Mouse (Mus musculus) hindbrain, embryonic 15.5 days (tissue): ENCODE data around the gene Camta1. TPM values are rescaled to one million over a fixed set of nuclear protein-coding genes. Genes with fewer than 3 reads are reported as not detected.

Experiments
- ATAC-seq: fragments of 200-750 bp; cut with Nextera tagmentation; 2 replicates; pipeline ENCODE4 v1.8.0; 2017; ENCODE audit warnings: low read depth, moderate number of reproducible peaks, moderate TSS enrichment; ENCODE audit not compliant: low FRiP score
- H3K27ac ChIP-seq: fragments of 300-500 bp; sonication (generic); replicated peaks from 2 replicates; pipeline ENCODE4 v1.5.1; 2015; ENCODE audit warnings: mild to moderate bottlenecking, inconsistent platforms
- H3K27me3 ChIP-seq: fragments of 300-500 bp; sonication (generic); 2 replicates; pipeline ENCODE4 v1.6.1; 2015; ENCODE audit warnings: control low read depth, inconsistent platforms
- H3K36me3 ChIP-seq: fragments of 300-500 bp; sonication (generic); 2 replicates; pipeline ENCODE4 v1.6.1; 2015; ENCODE audit warnings: control low read depth, inconsistent platforms
- H3K4me1 ChIP-seq: fragments of 300-500 bp; sonication (generic); replicated peaks from 2 replicates; pipeline ENCODE4 v1.6.1; 2015; ENCODE audit warnings: control low read depth, inconsistent platforms
- H3K4me2 ChIP-seq: fragments of 300-500 bp; sonication (generic); 2 replicates; pipeline ENCODE4 v1.6.1; 2015; ENCODE audit warnings: moderate library complexity, mild to moderate bottlenecking, inconsistent platforms
- H3K4me3 ChIP-seq: fragments of 300-500 bp; sonication (generic); 2 replicates; pipeline ENCODE4 v1.5.1; 2015; ENCODE audit warnings: mild to moderate bottlenecking, inconsistent platforms
- H3K9ac ChIP-seq: fragments of 300-500 bp; sonication (generic); 2 replicates; pipeline ENCODE4 v1.6.1; 2015; ENCODE audit warnings: inconsistent platforms
- H3K9me3 ChIP-seq: fragments of 300-500 bp; sonication (generic); 2 replicates; pipeline ENCODE4 v1.6.1; 2016; ENCODE audit warnings: control low read depth, inconsistent platforms
- WGBS: fragments of 180-500 bp; shearing (Covaris S2); methylation state at CpG from one replicate; pipeline ENCODE4 v1.1.7; 2015; 5-methylcytosine and 5-hydroxymethylcytosine counted together
- polyA plus RNA-seq: library from polyadenylated mRNA; unstranded; fragments of >200 nt; fragmentation: Nextera tagmentation; extraction: Ambion mirVana; gene quantifications from 2 replicates; pipeline ENCODE4 v1.2.1, GENCODE M21; 2015

Camta1 gene
- polyA plus RNA-seq, 1 experiment from 2014 or later: 150 TPM

DNA sequence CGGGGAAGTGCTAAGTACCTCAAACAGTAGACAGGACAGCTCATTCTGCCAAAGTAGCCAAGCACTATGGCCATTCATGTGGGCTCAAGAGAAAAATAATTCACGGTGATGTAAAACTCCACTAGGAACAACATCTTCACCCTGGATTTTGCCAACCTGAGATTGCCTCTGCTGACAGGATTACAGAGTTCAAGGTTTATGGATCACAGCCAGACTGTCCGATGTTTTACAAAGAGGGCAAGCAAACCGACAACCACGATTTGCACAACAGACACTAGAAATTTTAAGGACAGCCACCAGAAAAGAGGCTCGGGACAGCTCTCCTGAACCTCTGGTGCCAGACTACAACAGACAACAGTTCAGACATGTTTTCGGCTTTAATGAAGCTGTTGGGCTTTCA is 86.2 kb downstream of the Camta1 start:
- ATAC-seq: no peak
- 87% methylated on average over 7 of the region's 7 CpGs for WGBS
- H3K36me3 ChIP-seq: no peaks in the 10 kb centered on the region
- no peak overlapping the region for H3K4me3 ChIP-seq
- H3K4me1 ChIP-seq: peaks cover 30% of the 10 kb centered on the region
- no peaks in the 10 kb centered on the region for H3K27me3 ChIP-seq
- H3K9me3 ChIP-seq: no peaks in the 10 kb centered on the region
- H3K9ac ChIP-seq: no peak overlapping the region
- H3K4me2 ChIP-seq: no peak overlapping the region
- H3K27ac ChIP-seq: no peak overlapping the region

DNA sequence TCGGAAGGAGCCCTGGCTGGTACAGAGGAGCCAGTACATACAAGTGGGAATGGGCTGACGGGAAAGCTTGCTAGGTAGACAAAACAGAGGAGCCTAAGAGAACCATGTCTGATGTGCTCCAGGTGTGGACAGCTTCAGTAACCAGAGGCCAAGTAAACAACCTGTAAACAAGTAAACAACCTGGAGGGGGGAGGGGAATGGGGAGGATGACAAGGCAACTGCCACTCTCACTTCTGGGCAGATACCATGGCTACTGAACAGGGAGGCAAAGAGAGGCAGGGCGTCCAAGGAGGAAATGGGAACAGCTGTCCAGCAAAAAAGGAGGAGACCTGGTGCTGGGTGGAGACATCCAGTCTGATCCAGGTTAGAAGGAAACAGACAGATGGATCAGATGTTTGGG is 88.0 kb downstream of the Camta1 start:
- H3K4me1 ChIP-seq: peaks cover 35% of the 10 kb centered on the region
- no peak overlapping the region for H3K4me2 ChIP-seq
- H3K27ac ChIP-seq: no peak overlapping the region
- no peaks in the 10 kb centered on the region for H3K36me3 ChIP-seq
- H3K9ac ChIP-seq: no peak overlapping the region
- no peak for ATAC-seq
- no peak overlapping the region for H3K4me3 ChIP-seq
- no peaks in the 10 kb centered on the region for H3K9me3 ChIP-seq
- 86% methylated on average over 3 of the region's 3 CpGs for WGBS
- H3K27me3 ChIP-seq: no peaks in the 10 kb centered on the region

- no peaks in the 10 kb centered on the region for H3K27me3 ChIP-seq
- no peak overlapping the region for H3K27ac ChIP-seq
- 96% methylated on average over 5 of the region's 5 CpGs for WGBS
- no peaks in the 10 kb centered on the region for H3K36me3 ChIP-seq
- no peak overlapping the region for H3K4me2 ChIP-seq
- no peaks in the 10 kb centered on the region for H3K9me3 ChIP-seq
- H3K9ac ChIP-seq: no peak overlapping the region
- no peak overlapping the region for H3K4me3 ChIP-seq
- H3K4me1 ChIP-seq: peaks cover 31% of the 10 kb centered on the region
- ATAC-seq: no peak
These were observed 88.7 kb downstream of the Camta1 start for GRCm38 (mm10) chr4:151773007-151773406.

- H3K27me3 ChIP-seq: no peaks in the 10 kb centered on the region
- no peak overlapping the region for H3K4me2 ChIP-seq
- H3K4me1 ChIP-seq: peaks cover 32% of the 10 kb centered on the region
- no peaks in the 10 kb centered on the region for H3K9me3 ChIP-seq
- H3K9ac ChIP-seq: no peak overlapping the region
- H3K4me3 ChIP-seq: no peak overlapping the region
- WGBS: 48% methylated on average over 5 of the region's 5 CpGs
- H3K27ac ChIP-seq: peak overlapping the region; percentile 50; the same call in 1 of the 2 replicates
- no peaks in the 10 kb centered on the region for H3K36me3 ChIP-seq
- ATAC-seq: no peak
These were observed 91.0 kb downstream of the Camta1 start for GRCm38 (mm10) chr4:151770697-151771096.

DNA sequence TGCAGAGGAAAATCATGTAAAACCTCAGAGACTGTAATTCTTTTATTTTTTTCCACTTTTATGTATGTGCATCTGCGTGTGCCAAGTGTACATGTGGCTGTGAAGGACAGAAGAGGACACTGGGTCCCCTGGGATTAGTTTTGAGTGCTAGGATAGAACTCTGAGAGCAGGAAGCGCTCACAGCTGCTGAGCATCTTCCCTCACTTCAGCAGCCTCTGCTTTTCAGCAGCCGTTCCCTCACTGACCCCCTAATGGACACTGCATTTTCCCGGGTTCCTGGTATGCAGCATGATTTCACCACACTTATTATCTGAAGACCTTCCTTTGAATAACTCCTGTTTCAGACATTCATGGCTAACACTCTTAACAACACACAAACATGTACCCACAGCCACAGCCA is 93.9 kb downstream of the Camta1 start:
- H3K27me3 ChIP-seq: no peaks in the 10 kb centered on the region
- no peak overlapping the region for H3K4me2 ChIP-seq
- no peak overlapping the region for H3K27ac ChIP-seq
- ATAC-seq: no peak
- H3K9ac ChIP-seq: no peak overlapping the region
- no peaks in the 10 kb centered on the region for H3K9me3 ChIP-seq
- 66% methylated on average over 4 of the region's 4 CpGs for WGBS
- no peak overlapping the region for H3K4me3 ChIP-seq
- H3K4me1 ChIP-seq: peaks cover 42% of the 10 kb centered on the region
- no peaks in the 10 kb centered on the region for H3K36me3 ChIP-seq

- Histone ChIP-seq H3K27ac (no peak overlapping the region), H3K9me3 (no peaks in the 10 kb centered on the region), H3K36me3 (no peaks in the 10 kb centered on the region), H3K27me3 (no peaks in the 10 kb centered on the region), H3K4me1 (peaks cover 42% of the 10 kb centered on the region), H3K9ac (no peak overlapping the region), H3K4me2 (no peak overlapping the region), H3K4me3 (no peak overlapping the region)
- no peak for ATAC-seq
- 86% methylated on average over 8 of the region's 8 CpGs for WGBS
These were observed 94.3 kb downstream of the Camta1 start for GRCm38 (mm10) chr4:151767361-151767760.

GRCm38 (mm10) chr4:151765376-151765775 is 96.3 kb downstream of the Camta1 start:
- H3K27ac ChIP-seq: no peak overlapping the region
- no peaks in the 10 kb centered on the region for H3K27me3 ChIP-seq
- H3K4me3 ChIP-seq: no peak overlapping the region
- H3K4me1 ChIP-seq: peaks cover 31% of the 10 kb centered on the region
- no peak overlapping the region for H3K4me2 ChIP-seq
- H3K9ac ChIP-seq: no peak overlapping the region
- no peaks in the 10 kb centered on the region for H3K9me3 ChIP-seq
- WGBS: 32% methylated on average over 4 of the region's 4 CpGs
- peak; percentile 58 for ATAC-seq
- no peaks in the 10 kb centered on the region for H3K36me3 ChIP-seq

- Histone ChIP-seq H3K36me3 (no peaks in the 10 kb centered on the region), H3K27ac (no peak overlapping the region), H3K9ac (no peak overlapping the region), H3K4me2 (no peak overlapping the region), H3K4me3 (no peak overlapping the region), H3K4me1 (peaks cover 26% of the 10 kb centered on the region), H3K9me3 (no peaks in the 10 kb centered on the region), H3K27me3 (no peaks in the 10 kb centered on the region)
- ATAC-seq: no peak
- WGBS: 50% methylated on average over 6 of the region's 6 CpGs
These were observed 97.7 kb downstream of the Camta1 start for GRCm38 (mm10) chr4:151763928-151764327.

DNA sequence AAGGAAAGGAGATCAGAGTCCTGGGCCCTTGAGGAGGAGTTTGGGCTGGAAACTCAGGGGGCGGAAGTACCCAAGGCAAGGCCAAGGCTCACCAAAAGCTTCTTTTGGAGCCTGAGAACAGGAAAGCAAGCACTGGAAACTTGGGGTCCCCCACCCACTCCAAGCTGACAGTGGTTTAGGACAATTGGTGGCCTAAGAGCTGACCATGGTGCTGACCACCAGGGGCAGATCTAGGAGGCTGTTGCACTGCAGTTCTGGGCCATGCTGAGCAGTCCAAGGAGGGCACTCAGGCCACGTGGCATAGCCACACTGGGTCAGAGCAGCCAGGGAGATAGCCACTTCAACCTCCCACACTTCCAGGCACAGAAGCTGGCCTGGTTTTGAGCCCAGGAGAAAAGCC is 102.6 kb downstream of the Camta1 start:
- Histone ChIP-seq H3K4me1 (peaks cover 15% of the 10 kb centered on the region; the same call in 1 of the 2 replicates), H3K27ac (no peak overlapping the region), H3K36me3 (no peaks in the 10 kb centered on the region), H3K9ac (no peak overlapping the region), H3K9me3 (no peaks in the 10 kb centered on the region), H3K4me2 (no peak overlapping the region), H3K4me3 (no peak overlapping the region), H3K27me3 (no peaks in the 10 kb centered on the region)
- no peak for ATAC-seq
- 87% methylated on average over 2 of the region's 2 CpGs for WGBS

GRCm38 (mm10) chr4:151758337-151758736 is 103.3 kb downstream of the Camta1 start:
- Histone ChIP-seq H3K4me3 (no peak overlapping the region), H3K27ac (0 out of 2 replicates have a peak overlapping the region, but pooled peaks have one; percentile 35), H3K4me1 (peaks cover 23% of the 10 kb centered on the region), H3K9me3 (no peaks in the 10 kb centered on the region), H3K9ac (no peak overlapping the region), H3K27me3 (no peaks in the 10 kb centered on the region), H3K36me3 (no peaks in the 10 kb centered on the region), H3K4me2 (no peak overlapping the region)
- no peak for ATAC-seq
- 90% methylated on average over 13 of the region's 13 CpGs for WGBS

DNA sequence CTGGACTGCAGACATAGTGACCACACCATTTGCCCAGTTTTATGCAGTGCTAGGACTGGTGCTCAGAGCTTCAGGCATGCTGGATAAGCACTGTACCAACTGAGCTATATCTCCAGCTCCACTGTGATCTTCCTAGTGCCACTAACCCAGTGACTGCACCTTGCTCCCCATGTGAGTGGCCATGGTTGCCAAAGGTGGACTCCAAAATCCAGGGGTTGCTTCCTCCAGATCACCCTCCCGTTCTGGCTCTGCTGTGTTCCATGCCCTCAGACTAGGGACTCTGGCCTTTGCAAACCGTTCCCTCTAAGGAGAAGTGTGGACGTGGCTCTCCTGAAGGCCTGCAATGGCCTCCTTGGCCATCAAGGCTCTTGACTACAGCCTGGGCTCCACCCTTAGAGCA is 104.4 kb downstream of the Camta1 start:
- Histone ChIP-seq H3K27ac (no peak overlapping the region), H3K4me2 (no peak overlapping the region), H3K4me3 (no peak overlapping the region), H3K4me1 (peaks cover 32% of the 10 kb centered on the region), H3K27me3 (no peaks in the 10 kb centered on the region), H3K9ac (no peak overlapping the region), H3K9me3 (no peaks in the 10 kb centered on the region), H3K36me3 (no peaks in the 10 kb centered on the region)
- no peak for ATAC-seq
- 97% methylated on average over 3 of the region's 3 CpGs for WGBS

- Histone ChIP-seq H3K4me2 (no peak overlapping the region), H3K9ac (no peak overlapping the region), H3K4me3 (no peak overlapping the region), H3K9me3 (no peaks in the 10 kb centered on the region), H3K27me3 (no peaks in the 10 kb centered on the region), H3K27ac (no peak overlapping the region), H3K4me1 (peaks cover 38% of the 10 kb centered on the region), H3K36me3 (no peaks in the 10 kb centered on the region)
- ATAC-seq: no peak
- WGBS: 71% methylated on average over 10 of the region's 10 CpGs
These were observed 105.3 kb downstream of the Camta1 start for GRCm38 (mm10) chr4:151756400-151756799.

GRCm38 (mm10) chr4:151753231-151753630 is 108.4 kb downstream of the Camta1 start:
- no peak overlapping the region for H3K27ac ChIP-seq
- peaks cover 35% of the 10 kb centered on the region for H3K4me1 ChIP-seq
- 81% methylated on average over 10 of the region's 10 CpGs for WGBS

More at GRCm38 (mm10) chr4:151753231-151753630, 108.4 kb downstream of the Camta1 start:
- no peak for ATAC-seq
- no peak overlapping the region for H3K9ac ChIP-seq
- no peaks in the 10 kb centered on the region for H3K27me3 ChIP-seq
- H3K4me3 ChIP-seq: no peak overlapping the region
- no peak overlapping the region for H3K4me2 ChIP-seq
- no peaks in the 10 kb centered on the region for H3K36me3 ChIP-seq
- no peaks in the 10 kb centered on the region for H3K9me3 ChIP-seq
